Mouse (Mus musculus): ENCODE data around the gene Ngef. TPM values are rescaled to one million over a fixed set of nuclear protein-coding genes. Genes with fewer than 3 reads are reported as not detected.
"Not testable (repeated sequence)": the region's sequence is repeated elsewhere in the genome, so short reads cannot be mapped to it uniquely, and the experiment has no call there.

Gene Ngef
- polyA plus RNA-seq, 1 experiment from 2014 or later: 2.4 TPM

DNA sequence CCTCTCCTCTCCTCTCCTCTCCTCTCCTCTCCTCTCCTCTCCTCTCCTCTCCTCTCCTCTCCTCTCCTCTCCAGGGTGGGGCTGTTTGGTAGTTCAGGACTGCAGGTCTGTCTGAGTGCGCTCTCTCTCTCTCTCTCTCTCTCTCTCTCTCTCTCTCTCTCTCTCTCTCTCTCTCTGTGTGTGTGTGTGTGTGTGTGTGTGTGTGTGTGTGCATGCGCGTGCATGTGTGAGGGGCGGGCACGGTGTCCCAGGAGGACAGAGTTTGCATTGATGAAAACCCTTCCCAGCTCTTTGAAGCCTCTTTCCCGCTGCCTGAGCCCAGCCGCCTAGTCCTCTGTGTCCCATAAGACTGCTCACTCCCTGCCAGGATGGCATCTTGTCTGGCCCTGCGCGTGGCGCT, 103.7 kb downstream of the Ngef start, which contains the start of gene Snorc:
Gene Snorc (plus strand): TSS at position 301 of the 400 bp plus-strand sequence.
- H3K9me3 ChIP-seq; H3K4me1 ChIP-seq; H3K9ac ChIP-seq; ATAC-seq (ENCODE audit: insufficient number of reproducible peaks, low FRiP score, low TSS enrichment, low read depth); H3K4me2 ChIP-seq; H3K36me3 ChIP-seq: not testable (repeated sequence)
- Histone ChIP-seq H3K4me3 (peak within 1 kb of the TSS; percentile 19), H3K27me3 (peaks cover 13% of the 10 kb centered on the region), H3K27ac (peak within 1 kb of the TSS; percentile 72)
- 34% methylated on average over 9 of the region's 10 CpGs for WGBS

DNA sequence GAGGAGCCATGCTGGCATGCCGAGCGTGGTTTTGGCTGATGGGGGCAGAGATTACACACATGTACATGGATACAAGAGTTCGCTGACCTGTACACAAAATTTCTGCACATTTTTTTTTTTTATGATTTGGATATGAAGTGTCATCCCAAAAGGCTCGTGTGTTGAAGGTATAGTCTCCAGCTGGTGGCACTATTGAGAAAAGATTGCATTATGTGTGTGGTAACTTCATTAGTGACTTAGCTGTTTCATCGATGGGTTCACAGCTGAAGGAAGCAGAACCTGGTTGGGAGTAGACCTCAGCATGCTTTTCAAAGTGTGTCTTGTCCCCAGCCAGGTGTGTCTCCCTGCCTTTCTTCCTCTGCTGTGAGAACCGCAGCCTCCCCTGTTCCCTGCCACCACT, 105.3 kb downstream of the Ngef start:
- ATAC-seq (ENCODE audit: insufficient number of reproducible peaks, low FRiP score, low TSS enrichment, low read depth): no peak

DNA sequence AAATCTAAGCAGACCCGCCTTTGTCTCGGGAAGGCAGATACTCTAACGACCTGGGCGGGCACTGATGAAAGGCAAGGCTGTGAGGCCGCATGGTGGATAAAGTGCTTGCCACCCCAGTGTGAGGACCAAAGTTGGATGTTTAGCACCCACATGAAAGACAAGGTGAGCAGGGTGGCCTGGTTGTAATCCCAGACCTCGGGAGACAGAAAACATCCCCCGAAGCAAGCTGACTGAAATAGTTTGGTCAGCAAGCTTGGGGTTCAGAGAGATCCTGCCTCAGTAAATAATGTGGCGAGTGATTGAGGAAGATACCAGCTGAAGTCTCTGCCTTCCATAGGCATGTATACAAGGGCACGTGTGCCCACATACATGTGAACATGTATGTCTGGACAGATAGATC, 106.2 kb downstream of the Ngef start:
- no peaks in the 10 kb centered on the region for H3K27me3 ChIP-seq
- H3K36me3 ChIP-seq: no peaks in the 10 kb centered on the region
- H3K9ac ChIP-seq: no peak overlapping the region
- no peaks in the 10 kb centered on the region for H3K9me3 ChIP-seq
- no peak overlapping the region for H3K27ac ChIP-seq
- peaks cover 4% of the 10 kb centered on the region; the same call in 1 of the 2 replicates for H3K4me1 ChIP-seq
- 53% methylated on average over 9 of the region's 9 CpGs for WGBS
- no peak overlapping the region for H3K4me2 ChIP-seq
- no peak overlapping the region for H3K4me3 ChIP-seq
- no peak for ATAC-seq (ENCODE audit: insufficient number of reproducible peaks, low FRiP score, low TSS enrichment, low read depth)

More for the DNA sequence above, 105.3 kb downstream of the Ngef start:
- no peak overlapping the region for H3K9ac ChIP-seq
- no peak overlapping the region for H3K4me3 ChIP-seq
- H3K27ac ChIP-seq: no peak overlapping the region
- H3K4me2 ChIP-seq: no peak overlapping the region
- 72% methylated on average over 6 of the region's 6 CpGs for WGBS
- no peaks in the 10 kb centered on the region for H3K36me3 ChIP-seq
- H3K27me3 ChIP-seq: no peaks in the 10 kb centered on the region
- no peaks in the 10 kb centered on the region for H3K9me3 ChIP-seq
- peaks cover 4% of the 10 kb centered on the region; the same call in 1 of the 2 replicates for H3K4me1 ChIP-seq

DNA sequence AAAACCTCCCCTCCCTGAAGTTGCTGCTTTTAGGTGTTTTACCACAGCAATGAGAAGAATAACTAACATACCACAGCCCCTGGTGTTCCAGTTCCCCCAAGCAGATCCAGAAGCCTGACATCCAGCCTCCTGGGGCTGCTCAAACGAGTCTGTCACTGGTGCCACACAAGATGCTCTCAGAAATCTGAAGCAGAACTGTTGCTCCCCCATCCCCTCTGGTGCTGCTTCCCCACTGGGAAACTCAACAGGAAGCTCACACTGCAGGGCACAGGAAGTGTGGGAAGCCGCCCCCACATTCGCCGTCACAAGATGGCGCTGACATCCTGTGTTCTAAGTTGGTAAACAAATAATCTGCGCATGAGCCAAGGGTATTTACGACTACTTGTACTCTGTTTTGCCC, 113.8 kb downstream of the Ngef start:
- not testable (repeated sequence) for H3K9ac ChIP-seq; H3K36me3 ChIP-seq; ATAC-seq (ENCODE audit: insufficient number of reproducible peaks, low FRiP score, low TSS enrichment, low read depth); H3K27me3 ChIP-seq; H3K4me2 ChIP-seq; H3K4me3 ChIP-seq; H3K27ac ChIP-seq; H3K9me3 ChIP-seq; H3K4me1 ChIP-seq
- WGBS: 87% methylated on average over 7 of the region's 7 CpGs

DNA sequence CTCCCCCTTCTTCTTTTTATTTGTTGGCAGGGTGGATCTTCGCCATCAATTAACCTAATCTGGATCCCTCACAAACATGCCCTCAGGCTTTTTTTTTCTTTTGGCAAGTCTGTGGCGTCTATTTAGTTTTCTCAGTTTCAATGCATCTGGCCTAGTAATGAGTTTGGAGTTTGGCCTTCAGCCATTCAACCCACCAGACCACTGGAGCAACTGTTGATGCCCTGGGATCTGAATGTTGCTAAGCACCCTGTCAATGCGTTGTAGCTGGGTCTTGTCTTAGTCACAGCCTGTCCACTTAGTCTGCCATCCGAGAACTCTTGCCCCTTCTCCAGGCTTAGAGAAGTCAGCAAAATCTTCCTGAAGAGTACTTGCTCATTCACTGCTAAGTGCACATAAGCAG, 115.6 kb downstream of the Ngef start:
- Histone ChIP-seq H3K9ac (no peak overlapping the region), H3K27me3 (no peaks in the 10 kb centered on the region), H3K4me1 (no peaks in the 10 kb centered on the region), H3K27ac (no peak overlapping the region), H3K36me3 (no peaks in the 10 kb centered on the region), H3K4me3 (no peak overlapping the region), H3K4me2 (no peak overlapping the region), H3K9me3 (no peaks in the 10 kb centered on the region)
- 89% methylated on average over 4 of the region's 4 CpGs for WGBS
- no peak for ATAC-seq (ENCODE audit: insufficient number of reproducible peaks, low FRiP score, low TSS enrichment, low read depth)

DNA sequence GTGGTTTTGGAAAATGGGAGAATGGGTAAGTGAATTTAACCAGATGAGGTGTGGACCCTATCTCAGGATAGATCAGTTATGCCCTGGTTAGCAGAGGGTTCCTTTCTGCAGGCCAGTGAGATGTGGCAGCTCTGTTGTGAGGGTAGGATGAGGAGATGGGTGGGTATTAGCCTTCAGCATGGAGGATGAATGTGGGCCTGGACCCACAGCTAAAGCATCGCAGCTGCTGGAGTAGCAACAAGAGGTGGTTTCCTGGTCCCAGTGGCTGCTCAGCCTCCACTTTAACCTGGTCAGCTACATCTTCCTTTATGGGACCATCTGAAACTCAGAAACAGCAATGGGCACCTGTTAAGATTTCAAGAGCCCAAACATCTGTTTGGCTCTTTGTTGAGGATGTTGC, 117.2 kb downstream of the Ngef start:
- no peak overlapping the region for H3K4me3 ChIP-seq
- WGBS: 87% methylated on average over 1 of the region's 1 CpGs
- ATAC-seq (ENCODE audit: insufficient number of reproducible peaks, low FRiP score, low TSS enrichment, low read depth): no peak
- H3K4me1 ChIP-seq: no peaks in the 10 kb centered on the region
- no peaks in the 10 kb centered on the region for H3K9me3 ChIP-seq
- no peak overlapping the region for H3K27ac ChIP-seq
- H3K9ac ChIP-seq: no peak overlapping the region
- H3K36me3 ChIP-seq: no peaks in the 10 kb centered on the region
- H3K27me3 ChIP-seq: no peaks in the 10 kb centered on the region
- H3K4me2 ChIP-seq: no peak overlapping the region

DNA sequence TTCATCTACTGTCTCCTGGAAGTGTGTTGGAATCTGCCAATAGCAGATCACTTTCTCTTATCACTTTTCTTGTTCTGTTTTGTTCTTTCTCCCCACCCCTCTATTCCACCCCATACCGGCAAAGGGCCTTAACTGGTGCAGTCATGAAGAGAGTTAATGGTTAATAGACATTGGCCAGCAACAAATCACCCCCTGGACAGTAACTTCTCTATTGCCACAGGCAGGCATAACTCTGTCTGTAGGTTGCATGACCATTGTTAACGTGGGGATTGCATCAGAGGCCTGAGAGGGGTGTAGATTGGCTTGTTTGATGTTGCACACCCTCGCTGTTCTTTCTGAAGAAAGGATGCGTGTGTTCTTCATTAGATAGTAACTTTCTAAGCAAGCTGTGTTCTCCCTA, 124.2 kb downstream of the Ngef start:
- Histone ChIP-seq H3K27me3 (no peaks in the 10 kb centered on the region), H3K9ac (no peak overlapping the region), H3K9me3 (no peaks in the 10 kb centered on the region), H3K4me1 (no peaks in the 10 kb centered on the region), H3K36me3 (peaks cover 57% of the 10 kb centered on the region), H3K27ac (no peak overlapping the region), H3K4me3 (no peak overlapping the region), H3K4me2 (no peak overlapping the region)
- ATAC-seq (ENCODE audit: insufficient number of reproducible peaks, low FRiP score, low TSS enrichment, low read depth): no peak
- WGBS: 89% methylated on average over 4 of the region's 4 CpGs

DNA sequence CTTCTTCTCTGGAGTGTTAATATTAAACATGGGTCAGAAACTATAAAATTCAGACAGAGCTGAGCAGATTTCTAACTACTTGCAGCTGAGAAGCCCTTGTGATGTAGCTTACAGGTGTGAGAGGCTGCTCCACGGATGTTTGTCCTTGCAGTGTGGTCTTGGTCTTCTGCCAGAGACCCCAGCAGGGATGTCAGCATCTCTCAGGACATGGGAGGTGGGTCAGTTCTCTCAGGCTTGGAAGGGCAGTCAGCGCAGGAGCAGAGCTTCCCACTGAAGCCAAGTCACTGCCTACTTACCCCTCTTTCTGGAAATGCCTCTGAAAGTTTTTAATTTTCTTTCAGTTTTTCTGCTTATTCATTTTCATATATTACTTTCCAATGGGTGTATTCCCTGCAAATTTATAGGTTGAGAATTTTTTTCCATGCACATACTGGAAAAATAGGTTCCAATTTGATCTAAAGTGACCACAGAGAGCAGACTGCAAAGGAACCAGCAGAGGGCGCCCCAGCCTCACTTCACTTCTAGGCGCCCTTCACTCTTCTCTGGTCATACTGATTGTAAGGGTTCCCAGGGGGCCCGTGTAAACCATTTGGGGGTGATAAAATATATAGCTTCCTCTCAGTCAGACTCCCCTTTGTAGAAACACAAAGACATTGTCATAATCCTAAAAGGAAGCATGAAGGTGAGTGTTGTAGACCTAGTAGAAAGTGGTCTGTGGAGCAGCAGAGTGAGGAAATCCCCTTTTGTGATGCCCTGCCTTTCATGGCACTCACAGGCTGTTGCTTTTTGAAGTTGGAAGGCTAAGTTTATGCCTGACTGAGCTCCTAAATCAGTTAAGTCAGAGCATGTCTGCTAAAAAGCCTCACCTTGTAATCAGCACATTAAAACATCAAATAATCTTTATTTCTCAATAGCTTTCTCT, 126.2 kb downstream of the Ngef start:
- H3K9me3 ChIP-seq: no peaks in the 10 kb centered on the region
- H3K27ac ChIP-seq: no peak overlapping the region
- H3K9ac ChIP-seq: no peak overlapping the region
- 34% methylated on average over 5 of the region's 5 CpGs for WGBS
- H3K4me3 ChIP-seq: no peak overlapping the region
- H3K36me3 ChIP-seq: peaks cover 71% of the 10 kb centered on the region
- H3K4me2 ChIP-seq: no peak overlapping the region
- no peaks in the 10 kb centered on the region for H3K27me3 ChIP-seq
- ATAC-seq (ENCODE audit: insufficient number of reproducible peaks, low FRiP score, low TSS enrichment, low read depth): no peak
- H3K4me1 ChIP-seq: no peaks in the 10 kb centered on the region

DNA sequence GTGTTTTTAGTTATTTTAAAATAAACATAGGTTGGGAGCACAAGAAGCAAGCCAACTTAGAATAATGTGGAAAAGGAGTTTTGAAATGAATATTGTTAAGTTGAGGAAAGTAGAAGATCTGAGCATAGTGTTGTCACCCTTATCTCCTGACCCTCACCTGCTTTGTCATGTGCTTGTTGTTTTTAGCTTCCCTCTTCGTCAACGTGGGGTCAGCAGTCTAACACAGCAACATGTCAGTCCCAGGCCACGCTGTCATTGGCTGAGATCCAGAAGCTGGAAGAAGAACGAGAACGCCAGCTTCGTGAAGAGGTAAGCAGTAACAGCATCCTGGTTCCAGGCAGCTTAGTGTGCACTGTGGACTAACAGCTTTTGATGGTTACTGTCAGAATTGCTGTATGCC, 137.1 kb downstream of the Ngef start:
- no peaks in the 10 kb centered on the region for H3K4me1 ChIP-seq
- peaks cover 72% of the 10 kb centered on the region for H3K36me3 ChIP-seq
- WGBS: 82% methylated on average over 6 of the region's 6 CpGs
- H3K9ac ChIP-seq: no peak overlapping the region
- no peak overlapping the region for H3K4me2 ChIP-seq
- no peak overlapping the region for H3K27ac ChIP-seq
- no peak for ATAC-seq (ENCODE audit: insufficient number of reproducible peaks, low FRiP score, low TSS enrichment, low read depth)
- H3K27me3 ChIP-seq: no peaks in the 10 kb centered on the region
- no peaks in the 10 kb centered on the region for H3K9me3 ChIP-seq
- H3K4me3 ChIP-seq: no peak overlapping the region

DNA sequence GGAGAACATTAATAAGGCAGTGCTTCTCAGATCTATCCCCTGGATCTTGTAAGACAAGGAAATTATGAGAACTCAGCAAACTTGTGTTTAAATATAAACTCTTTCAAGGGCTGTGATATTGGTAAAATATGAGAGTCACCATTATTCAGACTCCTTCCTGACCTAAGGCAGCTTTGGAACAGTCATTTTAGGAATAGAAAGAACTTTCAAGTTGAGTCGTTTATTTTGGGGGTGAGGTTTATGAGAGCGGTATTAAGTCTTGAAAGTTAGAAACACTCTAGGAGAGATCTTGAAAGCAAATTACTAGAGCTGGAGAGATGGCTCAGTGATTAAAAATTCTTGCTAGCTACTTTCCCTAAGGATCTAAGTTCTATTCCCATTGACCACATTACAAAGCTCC, 138.5 kb downstream of the Ngef start:
- Histone ChIP-seq H3K9ac (no peak overlapping the region), H3K4me1 (no peaks in the 10 kb centered on the region), H3K9me3 (no peaks in the 10 kb centered on the region), H3K27ac (no peak overlapping the region), H3K4me2 (no peak overlapping the region), H3K27me3 (no peaks in the 10 kb centered on the region), H3K36me3 (peaks cover 73% of the 10 kb centered on the region), H3K4me3 (no peak overlapping the region)
- ATAC-seq (ENCODE audit: insufficient number of reproducible peaks, low FRiP score, low TSS enrichment, low read depth): no peak
- 88% methylated on average over 2 of the region's 2 CpGs for WGBS
